Mouse (Mus musculus) bone marrow, adult 2 months (tissue): ENCODE measurements around the gene Slc44a4. TPM values are rescaled to one million over a fixed set of nuclear protein-coding genes. Genes with fewer than 3 reads are reported as not detected.

Source experiments
- H3K27ac ChIP-seq: fragments of 200-500 bp; 2 replicates; pipeline ENCODE4 v1.5.1; 2012; ENCODE audit warnings: low read depth, mild to moderate bottlenecking, control low read depth, inconsistent platforms, low read length; ENCODE audit not compliant: control insufficient read depth, poor library complexity, insufficient read depth
- H3K4me1 ChIP-seq: fragments of 200-500 bp; 2 replicates; pipeline ENCODE4 v1.6.1; 2011; ENCODE audit warnings: low read length; ENCODE audit not compliant: control insufficient read depth, insufficient read depth
- H3K4me3 ChIP-seq: fragments of 200-500 bp; replicated peaks from 2 replicates; pipeline ENCODE3; 2011; ENCODE audit warnings: mild to moderate bottlenecking, low read depth, low read length, control low read depth; ENCODE audit not compliant: control insufficient read depth
- CTCF ChIP-seq: fragments of 200-500 bp; IDR thresholded peaks from 2 replicates; pipeline ENCODE4 v1.5.1; 2011; ENCODE audit warnings: low read length, control low read depth; ENCODE audit not compliant: control insufficient read depth, insufficient read depth
- POLR2A ChIP-seq: fragments of 200-500 bp; IDR thresholded peaks from 2 replicates; pipeline ENCODE4 v1.6.1; 2011; ENCODE audit warnings: low read depth, mild to moderate bottlenecking, control low read depth, low read length, borderline replicate concordance; ENCODE audit not compliant: control insufficient read depth
- WGBS: fragments of 180-500 bp; shearing (Covaris S2); methylation state at CpG from one replicate; pipeline ENCODE4 v1.1.7; 2018; 5-methylcytosine and 5-hydroxymethylcytosine counted together
- polyA plus RNA-seq: library from polyadenylated mRNA; stranded (reverse); fragments of >200 nt; gene quantifications from 2 replicates; pipeline ENCODE4 v1.2.4, GENCODE M21; 2011; ENCODE audit warnings: low replicate concordance; ENCODE audit not compliant: missing spikeins, insufficient read depth, insufficient read length

Slc44a4 gene
- polyA plus RNA-seq, 1 experiment = 1.3 TPM

- H3K4me1 ChIP-seq = peaks cover 2% of the 10 kb centered on the region
- H3K4me3 ChIP-seq = no peak overlapping the region
- 93% methylated on average over 3 of the region's 3 CpGs for WGBS
- TF ChIP-seq POLR2A = no peak
- no peak for TF ChIP-seq CTCF
- no peak overlapping the region for H3K27ac ChIP-seq
Observed at GRCm38 (mm10) chr17:34885615-34886014, 28.7 kb upstream of the Slc44a4 start.

DNA sequence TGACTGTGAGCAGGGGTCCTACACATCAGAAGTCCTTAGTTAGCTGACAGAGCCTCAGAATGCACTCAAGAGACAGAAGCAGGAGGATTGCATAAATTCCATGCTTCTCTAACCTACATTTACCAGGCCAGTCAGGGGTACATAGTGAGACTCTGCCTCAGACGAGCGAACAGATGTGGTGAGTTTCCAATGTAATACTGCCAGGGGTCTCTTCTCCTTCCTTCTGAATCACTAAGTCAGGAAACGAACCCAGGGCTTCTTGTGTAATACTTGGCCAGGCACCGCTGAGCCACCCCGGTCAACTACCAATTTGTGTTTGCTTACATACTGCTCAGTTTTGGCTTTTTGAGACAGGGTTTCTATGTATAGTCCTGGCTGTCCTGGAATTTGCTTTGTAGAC, 26.3 kb upstream of the Slc44a4 start:
- Histone ChIP-seq H3K4me3 (no peak overlapping the region), H3K4me1 (peaks cover 2% of the 10 kb centered on the region), H3K27ac (no peak overlapping the region)
- no peak for TF ChIP-seq POLR2A
- no peak for TF ChIP-seq CTCF
- WGBS = 30% methylated on average over 5 of the region's 5 CpGs

DNA sequence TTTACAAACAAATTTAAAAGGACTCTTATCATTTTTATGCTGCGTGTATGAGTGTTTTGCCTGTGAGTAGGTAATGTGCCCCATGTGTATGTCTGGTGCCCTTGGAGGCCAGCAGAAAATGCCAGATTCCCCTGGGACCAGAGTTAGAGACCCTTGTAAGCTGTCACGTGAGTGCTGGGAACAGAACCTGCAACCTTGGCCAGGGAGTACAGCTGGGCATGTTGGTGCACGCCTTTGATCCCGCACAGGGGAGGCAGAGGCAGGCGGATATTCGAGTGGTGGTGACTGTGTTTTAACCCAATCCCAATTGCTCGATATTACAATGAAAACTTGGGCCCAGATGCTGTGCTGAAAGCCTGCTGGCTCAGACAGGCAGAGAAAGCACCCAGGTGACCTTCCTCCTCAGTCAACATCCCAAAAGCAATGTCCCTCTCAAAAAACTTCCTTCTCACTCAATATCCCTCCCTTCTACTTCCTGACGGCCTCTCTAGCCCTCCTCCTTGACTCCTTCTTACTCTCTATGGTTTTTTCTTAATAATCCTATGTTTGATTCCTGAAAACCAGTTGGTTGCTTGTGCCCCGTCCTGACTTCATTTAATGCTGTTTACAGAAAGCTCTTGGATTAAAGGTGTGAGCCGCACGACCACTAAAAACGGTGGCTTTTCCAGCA, 24.1 kb upstream of the Slc44a4 start:
- TF ChIP-seq CTCF (no peak), POLR2A (no peak)
- peaks cover 4% of the 10 kb centered on the region for H3K4me1 ChIP-seq
- 89% methylated on average over 12 of the region's 12 CpGs for WGBS
- no peak overlapping the region for H3K4me3 ChIP-seq
- no peak overlapping the region for H3K27ac ChIP-seq

DNA sequence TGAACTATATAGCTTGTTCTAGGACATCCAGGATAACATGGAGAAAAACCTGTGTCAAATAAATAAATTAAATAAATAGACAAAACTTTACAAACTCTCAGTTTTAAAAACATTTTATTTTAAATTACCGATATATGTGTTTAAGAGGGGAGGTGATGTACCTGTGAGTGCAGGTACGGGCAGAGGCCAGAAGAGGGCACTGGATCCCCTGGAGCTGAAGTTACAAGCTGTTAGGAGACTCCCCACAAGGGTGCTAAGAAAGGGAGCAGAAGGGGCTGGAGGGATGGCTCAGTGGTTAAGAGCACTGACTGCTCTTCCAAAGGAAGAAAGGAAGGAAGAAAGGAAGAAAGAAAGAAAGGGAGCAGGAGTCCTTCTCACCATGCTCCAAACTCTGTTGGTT, 22.9 kb upstream of the Slc44a4 start:
- peak; percentile 33; the same call in 1 of the 2 replicates for TF ChIP-seq CTCF
- TF ChIP-seq POLR2A = no peak
- Histone ChIP-seq H3K4me3 (no peak overlapping the region), H3K4me1 (peaks cover 7% of the 10 kb centered on the region), H3K27ac (no peak overlapping the region)
- 95% methylated on average over 2 of the region's 2 CpGs for whole genome bisulfite sequencing

DNA sequence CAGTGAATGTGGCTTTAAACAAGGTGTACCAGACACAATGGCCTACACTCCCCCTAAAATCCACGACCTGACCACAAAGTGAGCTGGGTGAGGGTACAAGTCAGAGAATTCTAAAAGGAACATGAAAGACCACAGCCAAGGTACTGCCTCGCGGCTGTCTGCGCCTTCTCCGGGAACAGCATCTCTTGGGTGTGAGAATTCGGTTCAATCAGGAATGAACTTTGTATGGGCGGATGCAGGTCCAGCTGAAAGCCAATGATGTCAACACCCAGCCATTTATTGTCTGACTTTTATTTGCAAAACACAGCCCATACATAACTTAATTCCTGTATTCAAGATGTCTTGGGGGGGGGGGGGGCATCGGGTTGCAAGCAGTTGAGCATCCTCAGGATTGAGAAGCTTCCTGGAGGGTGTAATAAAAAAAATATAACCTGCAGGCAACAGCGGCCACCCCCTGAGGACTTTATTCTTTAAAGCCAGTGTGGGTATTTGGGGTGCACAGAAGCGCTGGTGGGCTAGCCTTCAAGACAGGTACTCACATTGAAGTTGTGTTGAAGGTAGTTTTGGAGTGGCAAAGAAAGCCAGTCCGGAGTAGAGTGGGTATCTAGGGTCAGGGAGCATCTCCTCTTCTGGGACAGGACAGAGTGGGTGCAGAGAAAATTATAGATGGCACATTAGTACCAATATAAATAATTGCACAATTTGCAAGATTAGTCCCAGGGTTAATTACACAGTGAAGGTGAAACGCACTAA, 21.0 kb upstream of the Slc44a4 start:
- Histone ChIP-seq H3K4me3 (no peak overlapping the region), H3K4me1 (peaks cover 6% of the 10 kb centered on the region), H3K27ac (no peak overlapping the region; the same call in 1 of the 2 replicates)
- WGBS = 81% methylated on average over 12 of the region's 12 CpGs
- TF ChIP-seq POLR2A (no peak), CTCF (no peak)

DNA sequence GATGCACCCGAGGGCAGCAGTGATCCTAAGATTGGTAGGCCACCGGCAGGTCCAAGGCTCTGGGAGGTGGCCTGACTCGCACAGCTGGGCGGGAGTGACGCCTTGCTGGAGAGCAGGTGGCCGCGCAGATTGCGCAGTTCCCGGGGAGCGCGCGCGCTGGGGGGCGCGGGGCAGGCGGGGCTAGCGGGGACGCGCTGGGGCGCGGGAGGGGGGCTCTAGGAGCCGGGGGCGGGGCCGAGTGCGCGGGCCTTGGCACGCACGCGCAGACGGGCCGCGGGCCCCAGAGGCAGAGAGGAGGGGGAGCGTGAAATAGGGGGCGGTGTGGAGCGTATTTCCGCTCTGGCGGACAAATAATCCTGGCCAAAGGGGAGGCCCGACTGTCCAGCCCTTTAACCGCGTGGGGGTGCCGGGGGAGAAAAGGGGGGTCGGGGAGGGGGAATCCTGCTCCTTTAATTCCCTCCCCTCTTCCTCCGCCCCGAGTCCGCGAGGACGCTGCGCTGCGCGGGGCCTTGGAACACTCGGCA, 20.1 kb upstream of the Slc44a4 start:
- H3K27ac ChIP-seq = peak overlapping the region; percentile 2
- TF ChIP-seq CTCF = 0 out of 2 replicates have a peak, but pooled peaks have one; percentile 19
- TF ChIP-seq POLR2A = 0 out of 2 replicates have a peak, but pooled peaks have one; percentile 55
- peaks cover 5% of the 10 kb centered on the region for H3K4me1 ChIP-seq
- peak overlapping the region; percentile 77 for H3K4me3 ChIP-seq
- under 1% methylated on average over 51 of the region's 51 CpGs for WGBS

DNA sequence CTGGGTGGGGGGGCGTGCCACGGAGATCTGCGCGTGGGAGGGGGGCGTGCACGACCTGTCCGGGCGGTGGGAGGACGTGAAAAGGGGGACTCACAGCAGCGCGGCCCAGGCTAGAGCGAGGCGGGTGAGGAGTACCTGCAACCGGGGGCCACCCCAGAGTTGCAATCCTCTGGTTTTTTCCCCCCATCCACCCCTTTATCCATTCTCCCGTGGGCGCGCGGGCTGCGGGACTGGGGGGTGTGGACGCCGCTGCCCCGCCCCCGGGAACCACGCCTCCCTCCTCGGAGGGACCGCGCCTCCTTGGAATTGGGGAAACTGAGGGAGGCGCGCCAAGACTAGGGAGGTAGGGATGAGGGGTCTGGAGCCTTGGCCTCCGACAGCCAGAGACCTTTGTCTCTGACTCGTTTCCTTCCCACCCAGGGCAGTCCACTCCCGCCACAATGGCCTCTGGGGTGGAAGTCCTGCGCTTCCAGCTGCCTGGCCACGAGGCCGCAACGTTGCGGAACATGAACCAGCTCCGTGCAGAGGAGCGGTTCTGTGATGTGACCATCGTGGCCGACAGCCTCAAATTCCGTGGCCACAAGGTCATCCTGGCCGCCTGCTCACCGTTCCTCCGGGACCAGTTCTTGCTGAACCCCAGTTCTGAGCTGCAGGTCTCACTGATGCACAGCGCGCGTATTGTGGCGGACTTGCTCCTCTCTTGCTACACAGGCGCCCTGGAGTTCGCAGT, 19.3 kb upstream of the Slc44a4 start:
- TF ChIP-seq POLR2A = 0 out of 2 replicates have a peak, but pooled peaks have one; percentile 40
- no peak for TF ChIP-seq CTCF
- Histone ChIP-seq H3K27ac (peak overlapping the region; percentile 8; the same call in 1 of the 2 replicates), H3K4me3 (peak overlapping the region; percentile 64), H3K4me1 (peaks cover 5% of the 10 kb centered on the region)
- 14% methylated on average over 51 of the region's 51 CpGs for WGBS
